Mouse (Mus musculus) brown adipose tissue, adult 24 weeks (tissue): ENCODE measurements around the gene Cab39l. TPM values are rescaled to one million over a fixed set of nuclear protein-coding genes. Genes with fewer than 3 reads are reported as not detected.
"Not testable (repeated sequence)": the region's sequence is repeated elsewhere in the genome, so short reads cannot be mapped to it uniquely, and the experiment has no call there.

Source experiments
- H3K27ac ChIP-seq: fragments of 200-500 bp; replicated peaks from 2 replicates; pipeline ENCODE4 v1.5.1; 2012; ENCODE audit warnings: low read depth, mild to moderate bottlenecking, low read length
- H3K4me1 ChIP-seq: fragments of 200-500 bp; 2 replicates; pipeline ENCODE4 v1.6.1; 2012; ENCODE audit warnings: low read length, mixed read lengths; ENCODE audit not compliant: control insufficient read depth, insufficient read depth, insufficient read length
- H3K4me3 ChIP-seq: fragments of 200-500 bp; 2 replicates; pipeline ENCODE4 v1.5.1; 2012; ENCODE audit warnings: low read depth, mild to moderate bottlenecking, low read length, moderate library complexity; ENCODE audit not compliant: insufficient read depth
- polyA plus RNA-seq: library from polyadenylated mRNA; stranded (reverse); fragments of >200 nt; gene quantifications from 2 replicates; pipeline ENCODE4 v1.2.4, GENCODE M21; 2012; ENCODE audit not compliant: missing spikeins, insufficient read depth, insufficient read length

The Cab39l gene
- polyA plus RNA-seq, 1 experiment, result 44.4 TPM

DNA sequence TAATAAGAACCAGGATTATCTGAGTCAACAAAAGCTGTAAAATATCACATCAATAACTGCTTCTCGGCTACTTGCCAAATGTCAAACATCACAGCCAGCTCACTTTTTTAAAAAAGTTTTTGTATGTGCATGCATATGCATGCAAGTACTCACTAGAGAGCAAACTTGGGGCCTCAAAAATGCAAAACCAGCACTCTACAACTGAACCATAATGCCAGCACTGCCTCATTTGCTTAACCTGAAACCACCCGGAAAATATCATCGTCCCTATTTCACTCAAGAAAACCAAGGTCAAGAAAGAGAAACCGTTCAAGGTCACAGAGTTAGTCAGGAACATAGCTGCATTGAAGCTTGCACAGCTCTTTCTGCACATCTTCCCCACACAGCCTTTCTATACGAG lies 135.6 kb downstream of the Cab39l start:
- Histone ChIP-seq H3K4me1 (no peaks in the 10 kb centered on the region; the same call in 1 of the 2 replicates), H3K4me3 (no peak overlapping the region), H3K27ac (no peak overlapping the region)

- Histone ChIP-seq H3K4me3 (no peak overlapping the region), H3K4me1 (no peaks in the 10 kb centered on the region), H3K27ac (no peak overlapping the region)
These were observed 149.8 kb downstream of the Cab39l start for GRCm38 (mm10) chr14:59590614-59591013.

DNA sequence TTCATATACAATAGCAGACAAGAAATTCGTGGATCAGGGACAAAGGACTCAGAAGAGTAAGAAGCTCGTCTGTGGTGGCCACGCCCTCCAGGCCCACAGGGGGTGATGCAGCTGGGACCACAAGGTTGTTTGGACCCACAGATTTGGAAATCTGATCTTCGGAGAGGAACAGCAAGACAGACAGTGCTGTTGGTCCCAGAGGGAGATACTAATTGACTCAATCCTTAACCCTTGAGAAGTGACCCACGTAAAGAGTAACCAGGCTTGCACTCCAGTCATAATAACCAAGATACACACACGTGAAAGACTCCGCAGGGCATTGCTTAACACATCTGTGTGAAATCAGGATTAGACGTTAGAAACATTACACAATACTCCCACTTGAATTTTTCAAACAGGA lies 151.1 kb downstream of the Cab39l start:
- Histone ChIP-seq H3K4me1 (no peaks in the 10 kb centered on the region), H3K27ac (no peak overlapping the region), H3K4me3 (no peak overlapping the region)

DNA sequence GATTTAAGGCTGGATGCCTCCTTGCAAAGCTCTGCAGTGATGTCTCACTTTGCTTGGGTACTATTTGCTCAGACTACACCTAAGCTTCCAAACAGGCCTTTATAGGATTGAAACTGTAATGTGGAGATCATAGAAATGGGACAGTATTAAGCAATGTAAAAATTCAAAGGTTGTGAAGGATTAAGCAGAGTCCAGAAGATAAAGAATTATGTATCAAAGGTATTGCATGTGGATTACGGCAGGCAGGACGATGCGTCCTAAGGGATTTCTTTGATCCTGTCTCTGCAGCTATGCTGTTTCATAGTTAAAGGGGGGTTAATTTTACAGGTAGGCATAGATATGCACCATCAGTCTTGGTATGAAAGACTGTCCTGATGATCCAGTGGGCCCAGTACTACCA lies 151.8 kb downstream of the Cab39l start:
- H3K4me1 ChIP-seq, result no peaks in the 10 kb centered on the region
- no peak overlapping the region for H3K27ac ChIP-seq
- H3K4me3 ChIP-seq, result no peak overlapping the region

GRCm38 (mm10) chr14:59594988-59595387 lies 154.2 kb downstream of the Cab39l start:
- Histone ChIP-seq H3K4me1 (no peaks in the 10 kb centered on the region), H3K27ac (no peak overlapping the region), H3K4me3 (no peak overlapping the region)

- Histone ChIP-seq H3K4me1 (no peaks in the 10 kb centered on the region), H3K27ac (peak within 1 kb of the TSS; percentile 92), H3K4me3 (peak within 1 kb of the TSS; percentile 99)
These were observed 156.9 kb downstream of the Cab39l start, which contains the start of gene Cdadc1 for GRCm38 (mm10) chr14:59597398-59598259. Gene Cdadc1 (minus strand): TSS chr14:59597959.

DNA sequence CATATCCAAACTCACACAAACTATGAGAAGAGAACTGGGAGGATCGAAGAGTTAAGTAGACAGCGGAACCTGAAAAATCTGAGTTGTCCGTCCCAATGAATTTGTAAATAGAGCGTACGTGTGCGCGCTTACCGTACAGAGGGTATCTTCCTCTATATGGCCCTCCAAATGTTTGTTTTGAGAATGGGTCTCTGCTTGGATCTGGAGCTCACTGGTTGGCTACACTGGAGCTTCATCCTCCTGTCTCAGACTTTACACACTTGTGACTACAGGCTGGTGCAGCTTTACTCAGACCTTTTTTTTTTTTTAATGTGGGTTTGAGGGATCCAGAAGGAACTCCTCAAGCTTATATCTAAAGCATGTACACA lies 157.5 kb downstream of the Cab39l start:
- H3K27ac ChIP-seq, result peak overlapping the region; percentile 92
- H3K4me3 ChIP-seq, result peak overlapping the region; percentile 99
- no peaks in the 10 kb centered on the region for H3K4me1 ChIP-seq

- H3K4me3 ChIP-seq, result no peak overlapping the region
- H3K4me1 ChIP-seq, result no peaks in the 10 kb centered on the region
- H3K27ac ChIP-seq, result no peak overlapping the region
These were observed 163.4 kb downstream of the Cab39l start for GRCm38 (mm10) chr14:59604002-59604645.

DNA sequence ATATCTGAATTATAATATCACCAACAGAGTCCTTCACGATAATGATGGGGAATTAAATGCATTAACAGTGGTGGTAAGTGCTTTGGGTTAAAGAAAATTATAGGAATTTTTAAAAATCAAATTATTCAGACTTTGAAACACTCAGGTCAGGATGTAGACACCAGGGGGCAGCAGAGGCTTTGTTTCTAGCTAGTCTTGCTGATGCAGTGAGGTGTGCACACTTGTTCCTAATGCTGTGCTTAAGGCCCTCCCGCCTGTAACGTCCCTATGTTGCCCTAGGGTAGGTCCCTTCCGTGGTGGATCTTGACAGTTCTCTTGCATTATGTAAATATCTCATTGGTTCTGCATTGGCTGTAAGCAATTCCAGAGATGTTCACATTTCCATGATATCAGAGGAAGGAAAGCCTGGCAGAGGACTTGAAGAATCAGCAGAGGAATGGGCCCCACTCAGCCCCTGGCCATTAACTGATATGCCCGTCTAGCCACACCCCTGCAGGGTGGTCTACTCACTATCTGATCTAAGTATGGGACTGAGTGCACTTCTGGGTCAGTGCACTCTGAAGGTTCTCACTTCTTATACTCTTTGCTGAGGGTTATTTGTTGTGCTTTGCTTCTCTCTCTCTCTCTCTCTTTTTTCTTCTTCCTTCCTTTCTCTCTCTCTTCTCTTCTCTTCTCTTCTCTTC lies 165.0 kb downstream of the Cab39l start:
- Histone ChIP-seq H3K4me3 (no peak overlapping the region), H3K4me1 (no peaks in the 10 kb centered on the region), H3K27ac (no peak overlapping the region)

DNA sequence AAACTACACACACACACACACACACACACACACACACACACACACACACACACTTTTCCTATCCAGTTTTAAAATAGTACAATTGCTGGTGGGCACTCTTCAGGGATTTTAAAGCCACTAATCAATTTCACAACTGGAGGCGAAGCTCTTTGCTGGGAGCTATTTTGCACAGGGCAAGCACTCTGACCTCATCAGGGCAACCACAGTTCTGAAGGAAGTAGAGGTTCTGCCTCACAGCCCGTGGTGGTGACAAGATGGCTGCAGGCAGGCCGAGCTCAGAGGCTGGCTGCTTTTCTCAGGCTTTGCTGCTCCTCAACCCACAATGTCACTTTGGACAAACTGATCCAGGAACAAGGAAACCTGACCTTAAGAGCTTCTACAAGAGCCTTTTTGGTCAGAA lies 166.2 kb downstream of the Cab39l start:
- no peak overlapping the region for H3K27ac ChIP-seq
- no peak overlapping the region for H3K4me3 ChIP-seq
- no peaks in the 10 kb centered on the region for H3K4me1 ChIP-seq

- no peak overlapping the region for H3K27ac ChIP-seq
- H3K4me3 ChIP-seq, result no peak overlapping the region
- H3K4me1 ChIP-seq, result no peaks in the 10 kb centered on the region
These were observed 172.3 kb downstream of the Cab39l start for GRCm38 (mm10) chr14:59612920-59613625.

DNA sequence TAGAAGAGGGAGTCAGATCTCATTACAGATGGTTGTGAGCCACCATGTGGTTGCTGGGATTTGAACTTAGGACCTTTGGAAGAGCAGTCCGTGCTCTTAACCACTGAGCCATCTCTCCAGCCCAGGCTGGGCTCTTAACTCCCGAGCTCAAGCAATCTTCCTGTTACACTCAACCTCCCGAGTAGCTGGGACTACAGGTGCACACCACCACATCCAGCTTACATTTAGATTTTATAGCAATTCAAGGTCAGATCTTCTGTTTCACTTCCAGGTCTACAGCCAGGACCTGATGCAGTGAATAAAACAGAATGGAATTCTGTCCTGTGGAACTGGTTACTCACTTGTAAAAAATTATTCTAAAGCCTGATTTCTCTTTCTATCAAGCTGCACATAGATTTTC lies 173.4 kb downstream of the Cab39l start:
- H3K4me3 ChIP-seq, H3K4me1 ChIP-seq, H3K27ac ChIP-seq: not testable (repeated sequence)

DNA sequence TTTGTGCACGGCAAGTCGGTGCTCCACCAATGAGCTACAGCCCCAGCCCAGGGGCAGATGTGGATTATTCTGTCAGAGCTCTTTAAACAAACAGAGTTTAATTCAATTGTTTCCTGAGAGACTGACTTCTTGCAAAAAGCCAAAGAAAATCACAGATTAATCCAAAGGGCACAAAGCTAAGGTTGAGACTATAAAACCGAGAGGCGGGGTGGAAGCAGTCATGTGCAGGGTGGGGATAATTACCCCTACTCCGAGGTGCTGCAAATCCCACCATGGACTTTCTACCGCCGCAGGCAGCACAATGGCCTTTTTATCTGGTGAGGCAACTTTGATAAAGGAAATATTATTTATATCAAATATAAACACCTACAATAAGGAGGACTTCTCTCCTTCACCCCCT lies 176.0 kb downstream of the Cab39l start:
- Histone ChIP-seq H3K27ac (no peak overlapping the region), H3K4me1 (no peaks in the 10 kb centered on the region), H3K4me3 (no peak overlapping the region)

- H3K27ac ChIP-seq, result no peak overlapping the region
- no peaks in the 10 kb centered on the region for H3K4me1 ChIP-seq
- H3K4me3 ChIP-seq, result peak overlapping the region; percentile 55
These were observed 183.6 kb downstream of the Cab39l start for GRCm38 (mm10) chr14:59624326-59624885.
